Mouse (Mus musculus) induced T-regulatory cell, adult 2 months (primary cell): Measurements from ENCODE around the gene Pde4d.

ENCODE experiments used
- DNase-seq: peaks from one replicate; pipeline ENCODE4 v3.0.0-alpha.2; 2012; ENCODE audit warnings: low read depth

The Pde4d gene

DNA sequence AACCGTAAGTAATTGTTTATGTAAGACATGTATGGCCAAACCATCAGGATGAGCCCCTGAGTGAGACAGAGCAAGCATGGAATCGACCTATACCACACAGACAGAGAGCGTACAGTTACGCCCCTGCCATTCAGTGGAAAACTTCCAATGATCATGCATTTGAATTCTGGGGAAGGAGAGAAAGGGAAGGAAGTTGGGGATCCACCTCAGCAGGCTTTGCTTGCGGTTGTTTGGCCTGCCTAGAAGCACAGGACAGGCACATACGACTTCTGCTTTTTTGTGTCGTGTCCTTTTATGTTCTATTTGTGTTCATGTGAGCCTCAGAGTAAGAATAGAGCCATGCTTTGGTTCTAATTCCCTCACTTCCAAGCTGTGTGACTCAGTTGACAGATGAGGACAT, 849.1 kb downstream of the Pde4d start:
- no peak for DNase-seq

- no peak for DNase-seq
Observed at GRCm38 (mm10) chr13:109299511-109300250, 849.9 kb downstream of the Pde4d start.

- no peak for DNase-seq
Observed at GRCm38 (mm10) chr13:109312542-109312941, 862.8 kb downstream of the Pde4d start.

- no peak for DNase-seq
Observed at GRCm38 (mm10) chr13:109315608-109316007, 865.9 kb downstream of the Pde4d start.

- no peak for DNase-seq
Observed at GRCm38 (mm10) chr13:109317644-109318043, 867.9 kb downstream of the Pde4d start.

DNA sequence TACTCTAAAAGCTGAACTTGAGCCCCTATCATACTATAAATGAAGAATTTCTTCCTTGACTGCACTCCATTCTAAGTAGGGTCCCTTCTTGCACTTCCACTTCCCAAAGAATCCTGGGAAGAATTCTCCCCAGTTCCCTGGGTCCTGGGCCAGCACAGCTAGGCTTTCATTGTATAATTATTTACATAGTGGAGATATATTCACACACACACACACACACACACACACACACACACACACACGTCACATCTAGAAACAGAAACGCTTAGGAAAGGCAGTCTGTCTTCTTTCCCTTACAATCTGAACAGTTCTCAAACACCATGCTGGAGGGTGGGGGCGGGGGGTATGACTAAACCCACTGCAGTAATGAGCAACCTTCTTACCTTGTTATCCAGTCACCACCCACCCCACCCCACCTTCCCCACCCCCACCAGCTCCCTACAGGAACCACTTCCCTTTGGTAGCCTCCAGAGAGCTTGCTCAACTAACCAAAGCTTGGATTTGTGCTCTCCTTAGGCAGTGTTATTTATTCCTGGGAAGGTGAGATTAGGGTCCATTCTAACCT, 868.8 kb downstream of the Pde4d start:
- no peak for DNase-seq

DNA sequence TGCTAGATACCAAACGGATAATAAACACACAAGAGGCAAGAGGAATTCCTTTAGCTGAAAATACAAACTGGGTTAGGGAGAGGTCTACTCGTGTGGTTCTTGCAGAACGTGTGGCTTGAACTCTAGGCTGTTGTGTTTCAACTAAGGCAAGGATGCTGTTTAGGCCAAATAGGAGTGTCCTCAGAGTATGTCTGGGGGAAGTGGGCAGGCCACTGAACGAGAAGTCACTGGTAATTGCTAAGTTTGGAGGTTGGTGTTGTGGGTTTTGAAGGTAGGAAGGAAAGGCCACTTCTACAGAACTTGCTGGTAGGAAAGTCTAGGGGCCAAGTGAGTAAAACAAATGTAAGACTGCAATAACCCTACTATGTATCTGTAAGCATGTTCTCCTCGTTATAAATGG, 876.3 kb downstream of the Pde4d start:
- DNase-seq, result no peak

GRCm38 (mm10) chr13:109331563-109331962, 881.8 kb downstream of the Pde4d start:
- DNase-seq, result no peak

GRCm38 (mm10) chr13:109341902-109342301, 892.2 kb downstream of the Pde4d start:
- DNase-seq, result peak; percentile 1

DNA sequence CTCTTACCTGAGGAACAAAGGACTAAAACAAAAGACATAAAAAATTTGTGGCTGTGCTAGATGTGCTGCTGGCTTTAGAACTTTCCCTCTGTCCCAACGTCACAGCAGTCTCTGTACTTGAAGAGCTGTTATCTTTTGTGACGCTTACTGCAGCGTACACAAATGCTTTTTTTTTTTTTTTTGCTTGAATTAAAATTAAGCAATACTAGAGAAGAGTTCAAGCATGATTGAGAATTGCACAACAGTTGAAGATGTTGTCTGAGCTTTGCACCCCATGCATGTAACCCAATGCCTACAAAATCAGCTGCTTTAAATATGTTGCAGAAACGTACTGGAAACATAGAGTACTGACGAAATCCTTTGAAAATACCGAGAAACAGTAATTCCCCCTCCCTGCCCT, 892.7 kb downstream of the Pde4d start:
- no peak for DNase-seq

- DNase-seq, result peak; percentile 67
Observed at GRCm38 (mm10) chr13:109343596-109343995, 893.8 kb downstream of the Pde4d start.

GRCm38 (mm10) chr13:109347770-109348169, 898.0 kb downstream of the Pde4d start:
- DNase-seq, result no peak

- DNase-seq, result no peak
Observed at GRCm38 (mm10) chr13:109348316-109348715, 898.6 kb downstream of the Pde4d start.

DNA sequence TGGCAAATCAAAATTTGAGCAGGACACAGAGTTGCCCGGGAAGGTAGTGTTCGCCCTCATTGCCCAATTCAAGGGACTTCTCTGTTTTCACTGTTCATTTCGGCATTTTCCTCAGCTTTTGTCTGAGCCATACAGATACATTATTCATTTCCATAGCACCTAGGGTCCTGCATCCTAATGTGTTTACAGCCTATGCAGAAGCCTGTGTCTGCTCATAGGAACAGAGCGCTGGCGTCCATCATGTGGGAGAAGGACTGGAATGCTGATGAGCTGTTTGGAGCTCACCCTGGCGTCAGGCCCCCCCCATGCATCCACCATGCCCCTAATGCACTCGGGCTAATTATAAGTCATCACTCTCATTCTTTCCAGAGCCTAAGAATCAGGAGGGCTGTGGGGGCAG, 900.4 kb downstream of the Pde4d start:
- no peak for DNase-seq

DNA sequence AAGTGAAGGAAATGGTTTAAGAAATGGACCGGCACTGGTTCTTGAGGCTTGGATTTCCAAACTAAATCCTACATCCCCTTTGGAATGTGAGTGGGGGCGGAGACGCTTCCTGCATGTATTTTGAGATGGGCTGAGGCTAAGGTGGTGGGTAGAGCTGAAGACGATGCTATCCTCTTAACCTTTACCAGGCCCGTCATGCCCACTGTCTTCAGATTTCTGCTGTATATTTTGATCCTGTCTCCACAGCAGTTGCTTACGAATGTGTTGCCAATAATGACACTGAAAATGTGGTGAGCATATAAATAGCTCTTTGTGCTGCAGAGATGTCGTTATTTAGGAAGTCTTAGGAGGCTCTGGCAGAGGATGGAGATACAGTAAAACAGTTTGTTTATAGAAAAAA, 904.3 kb downstream of the Pde4d start:
- DNase-seq, result no peak

DNA sequence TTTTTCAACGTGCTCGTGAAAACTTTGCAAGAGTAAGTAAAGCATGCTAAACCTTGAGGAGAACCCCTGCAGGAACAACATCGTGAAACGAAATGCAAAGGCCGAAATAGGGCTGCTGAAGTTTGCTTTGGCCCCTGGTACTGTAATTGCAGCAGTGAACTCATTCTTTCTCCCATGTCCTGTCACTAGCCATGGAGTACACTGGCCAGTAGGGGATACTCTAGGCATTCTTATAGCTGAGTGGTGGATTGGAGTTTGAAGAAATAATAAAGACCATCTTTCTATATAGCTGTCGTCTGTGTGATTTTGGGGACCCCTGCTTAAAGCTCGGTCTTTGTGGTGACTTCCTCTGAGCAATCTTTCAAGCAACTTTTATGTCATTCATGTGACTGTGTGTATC, 906.5 kb downstream of the Pde4d start:
- DNase-seq, result no peak

GRCm38 (mm10) chr13:109359994-109360393, 910.2 kb downstream of the Pde4d start:
- no peak for DNase-seq

DNA sequence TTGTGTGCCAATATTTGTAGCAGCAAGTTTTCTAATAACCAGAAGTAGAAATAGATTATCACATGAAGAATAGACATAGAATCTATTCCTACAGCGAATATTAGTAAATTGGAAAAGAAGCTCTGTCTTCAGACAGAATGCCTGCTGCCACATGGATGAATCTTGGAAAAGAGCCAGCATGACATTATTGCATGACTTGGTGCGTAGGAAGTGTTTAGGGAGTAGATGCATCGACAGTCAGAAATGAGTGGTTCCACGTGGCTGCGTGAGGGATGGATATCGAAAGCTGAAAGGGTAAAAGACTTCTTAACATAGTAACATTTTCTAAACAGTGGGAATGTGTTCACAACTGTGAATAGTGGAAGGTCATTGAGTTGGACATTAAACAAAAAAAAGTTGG, 912.6 kb downstream of the Pde4d start:
- DNase-seq, result no peak

- no peak for DNase-seq
Observed at GRCm38 (mm10) chr13:109374465-109374864, 924.7 kb downstream of the Pde4d start.

GRCm38 (mm10) chr13:109376681-109377080, 926.9 kb downstream of the Pde4d start:
- no peak for DNase-seq

DNA sequence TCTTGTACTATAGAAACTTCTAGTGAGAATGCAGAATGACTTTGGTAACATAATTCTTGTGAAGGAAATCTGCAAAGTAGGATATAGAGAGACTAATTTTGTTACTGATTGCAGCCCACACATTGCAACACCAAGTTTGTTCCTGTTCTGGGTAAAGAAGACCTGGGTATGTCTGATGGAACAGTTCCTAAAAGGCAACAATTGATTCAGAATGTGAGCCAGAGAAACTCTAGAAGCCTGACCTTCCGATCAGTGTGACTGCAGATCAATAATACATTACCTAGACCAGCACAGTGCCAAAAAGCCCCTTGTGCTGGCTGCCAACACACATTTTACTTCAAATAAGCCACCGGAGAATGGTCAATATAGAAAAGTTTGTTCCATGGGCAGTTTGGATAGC, 930.4 kb downstream of the Pde4d start:
- DNase-seq, result no peak

DNA sequence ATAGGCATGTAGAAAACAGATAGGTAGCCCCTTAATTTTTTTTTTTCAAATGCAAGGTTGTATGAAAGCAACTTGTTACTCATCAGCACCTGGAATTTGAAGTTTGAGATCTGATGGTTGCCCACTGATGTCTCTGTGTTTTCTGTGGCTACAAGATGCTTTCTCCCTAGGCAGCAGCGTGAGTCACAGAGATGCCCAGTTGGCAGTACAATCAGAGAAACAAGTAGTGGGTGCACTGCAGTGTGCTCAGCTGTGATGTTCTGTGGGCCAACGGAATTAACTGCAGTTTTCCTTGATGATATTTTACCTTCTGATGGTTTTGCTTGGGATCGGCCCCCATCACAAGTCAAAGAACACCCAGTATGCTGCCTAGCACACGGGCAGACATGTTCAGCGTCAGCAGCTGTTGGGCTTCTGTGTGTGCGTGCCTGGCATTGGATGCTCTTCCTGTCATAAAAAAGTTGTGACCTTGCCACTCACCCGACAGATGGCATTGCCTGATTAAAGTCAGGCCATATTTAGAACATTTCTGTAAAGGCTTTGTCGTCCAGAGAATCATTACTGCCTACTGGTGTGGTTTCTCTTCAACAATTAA, 939.0 kb downstream of the Pde4d start:
- DNase-seq, result no peak

DNA sequence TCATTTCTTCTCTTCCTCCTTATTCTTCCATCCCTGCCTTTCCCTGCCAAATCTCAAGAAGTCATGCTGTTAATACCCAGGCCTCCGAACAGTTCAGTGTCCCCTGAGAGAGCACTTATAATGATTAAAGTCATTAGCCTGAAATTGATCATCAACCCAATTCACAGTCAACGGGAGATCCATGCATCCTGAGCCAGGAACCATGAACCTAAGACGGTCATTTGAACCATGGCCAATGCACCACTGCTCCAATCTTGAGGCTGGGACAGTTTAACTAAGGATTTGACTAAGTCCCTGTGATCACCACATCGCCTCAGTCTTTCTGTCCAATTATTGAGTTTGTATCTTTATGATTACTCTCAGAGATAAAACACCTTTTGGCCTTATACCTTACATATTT, 952.6 kb downstream of the Pde4d start:
- no peak for DNase-seq

- DNase-seq, result no peak
Observed at GRCm38 (mm10) chr13:109402936-109403335, 953.2 kb downstream of the Pde4d start.
